Mouse (Mus musculus): ENCODE data around the gene 3110018I06Rik. TPM values are rescaled to one million over a fixed set of nuclear protein-coding genes. Genes with fewer than 3 reads are reported as not detected.

The 3110018I06Rik gene
- not detected for total RNA-seq (2018; cell fraction: chromatin; rRNA removed)
- not detected for total RNA-seq (2018; cell fraction: cytosol; rRNA removed)
- total RNA-seq (2018; cell fraction: nucleus; rRNA removed), result not detected
- polyA plus RNA-seq (2018), result not detected in 3 replicates

GRCm38 (mm10) chr12:107488371-107488770, at the start of gene 3110018I06Rik:
Gene 3110018I06Rik (plus strand): TSS chr12:107488632.
- Histone ChIP-seq H3K79me2 (ENCODE audit: inconsistent target) (no peaks in the 10 kb centered on the region), H3K36me3 (ENCODE audit: inconsistent target) (no peaks in the 10 kb centered on the region), H3K27ac (no peak within 1 kb of the TSS), H3K4me3 (ENCODE audit: inconsistent target) (no peak within 1 kb of the TSS)
- WGBS (ENCODE audit: missing documents), result 83% methylated on average over 6 of the region's 6 CpGs

GRCm38 (mm10) chr12:107444681-107445080, 43.8 kb upstream of the 3110018I06Rik start:
- Histone ChIP-seq H3K27ac (no peak overlapping the region), H3K4me3 (ENCODE audit: inconsistent target) (no peak overlapping the region), H3K79me2 (ENCODE audit: inconsistent target) (no peaks in the 10 kb centered on the region), H3K36me3 (ENCODE audit: inconsistent target) (no peaks in the 10 kb centered on the region)
- WGBS (ENCODE audit: missing documents), result 92% methylated on average over 7 of the region's 7 CpGs

- Histone ChIP-seq H3K79me2 (ENCODE audit: inconsistent target) (no peaks in the 10 kb centered on the region), H3K4me3 (ENCODE audit: inconsistent target) (no peak overlapping the region), H3K27ac (no peak overlapping the region), H3K36me3 (ENCODE audit: inconsistent target) (no peaks in the 10 kb centered on the region)
- 84% methylated on average over 9 of the region's 9 CpGs for WGBS (ENCODE audit: missing documents)
These were observed 30.6 kb upstream of the 3110018I06Rik start for GRCm38 (mm10) chr12:107457835-107458234.

- Histone ChIP-seq H3K4me3 (ENCODE audit: inconsistent target) (no peak overlapping the region), H3K27ac (no peak overlapping the region), H3K79me2 (ENCODE audit: inconsistent target) (no peaks in the 10 kb centered on the region), H3K36me3 (ENCODE audit: inconsistent target) (no peaks in the 10 kb centered on the region)
- 28% methylated on average over 5 of the region's 5 CpGs for WGBS (ENCODE audit: missing documents)
These were observed 23.7 kb upstream of the 3110018I06Rik start for GRCm38 (mm10) chr12:107464731-107465130.

- H3K36me3 ChIP-seq (ENCODE audit: inconsistent target), result no peaks in the 10 kb centered on the region
- no peak overlapping the region for H3K27ac ChIP-seq
- no peaks in the 10 kb centered on the region for H3K79me2 ChIP-seq (ENCODE audit: inconsistent target)
- no peak overlapping the region for H3K4me3 ChIP-seq (ENCODE audit: inconsistent target)
- WGBS (ENCODE audit: missing documents), result 80% methylated on average over 12 of the region's 12 CpGs
These were observed 11.8 kb upstream of the 3110018I06Rik start for GRCm38 (mm10) chr12:107476441-107477291.

GRCm38 (mm10) chr12:107479350-107479749, 9.1 kb upstream of the 3110018I06Rik start:
- Histone ChIP-seq H3K4me3 (ENCODE audit: inconsistent target) (no peak overlapping the region), H3K79me2 (ENCODE audit: inconsistent target) (no peaks in the 10 kb centered on the region)
- WGBS (ENCODE audit: missing documents), result 11% methylated on average over 3 of the region's 3 CpGs

GRCm38 (mm10) chr12:107483031-107483430, 5.4 kb upstream of the 3110018I06Rik start:
- 89% methylated on average over 5 of the region's 5 CpGs for WGBS (ENCODE audit: missing documents)
- Histone ChIP-seq H3K4me3 (ENCODE audit: inconsistent target) (no peak overlapping the region), H3K79me2 (ENCODE audit: inconsistent target) (no peaks in the 10 kb centered on the region), H3K27ac (no peak overlapping the region), H3K36me3 (ENCODE audit: inconsistent target) (no peaks in the 10 kb centered on the region)

More at GRCm38 (mm10) chr12:107479350-107479749, 9.1 kb upstream of the 3110018I06Rik start:
- Histone ChIP-seq H3K27ac (no peak overlapping the region), H3K36me3 (ENCODE audit: inconsistent target) (no peaks in the 10 kb centered on the region)

- Histone ChIP-seq H3K4me3 (ENCODE audit: inconsistent target) (no peak overlapping the region), H3K27ac (no peak overlapping the region), H3K79me2 (ENCODE audit: inconsistent target) (no peaks in the 10 kb centered on the region), H3K36me3 (ENCODE audit: inconsistent target) (no peaks in the 10 kb centered on the region)
- WGBS (ENCODE audit: missing documents), result 75% methylated on average over 1 of the region's 1 CpGs
These were observed 2.9 kb downstream of the 3110018I06Rik start for GRCm38 (mm10) chr12:107491344-107491743.

GRCm38 (mm10) chr12:107496924-107497323, 8.5 kb downstream of the 3110018I06Rik start:
- H3K79me2 ChIP-seq (ENCODE audit: inconsistent target), result no peaks in the 10 kb centered on the region
- 64% methylated on average over 5 of the region's 5 CpGs for WGBS (ENCODE audit: missing documents)
- H3K36me3 ChIP-seq (ENCODE audit: inconsistent target), result no peaks in the 10 kb centered on the region
- no peak overlapping the region for H3K4me3 ChIP-seq (ENCODE audit: inconsistent target)
- no peak overlapping the region for H3K27ac ChIP-seq

GRCm38 (mm10) chr12:107509661-107510237, 21.3 kb downstream of the 3110018I06Rik start:
- 70% methylated on average over 7 of the region's 9 CpGs for WGBS (ENCODE audit: missing documents)
- H3K79me2 ChIP-seq (ENCODE audit: inconsistent target), result no peaks in the 10 kb centered on the region
- no peak overlapping the region for H3K4me3 ChIP-seq (ENCODE audit: inconsistent target)

GRCm38 (mm10) chr12:107511112-107511511, 22.7 kb downstream of the 3110018I06Rik start:
- H3K4me3 ChIP-seq (ENCODE audit: inconsistent target), result no peak overlapping the region
- no peak overlapping the region for H3K27ac ChIP-seq
- WGBS (ENCODE audit: missing documents), result 95% methylated on average over 11 of the region's 11 CpGs
- no peaks in the 10 kb centered on the region for H3K36me3 ChIP-seq (ENCODE audit: inconsistent target)
- no peaks in the 10 kb centered on the region for H3K79me2 ChIP-seq (ENCODE audit: inconsistent target)

More at GRCm38 (mm10) chr12:107509661-107510237, 21.3 kb downstream of the 3110018I06Rik start:
- Histone ChIP-seq H3K27ac (no peak overlapping the region), H3K36me3 (ENCODE audit: inconsistent target) (no peaks in the 10 kb centered on the region)

GRCm38 (mm10) chr12:107516265-107517217, 28.1 kb downstream of the 3110018I06Rik start:
- WGBS (ENCODE audit: missing documents), result 61% methylated on average over 11 of the region's 11 CpGs
- no peaks in the 10 kb centered on the region for H3K36me3 ChIP-seq (ENCODE audit: inconsistent target)

GRCm38 (mm10) chr12:107520941-107521340, 32.5 kb downstream of the 3110018I06Rik start:
- Histone ChIP-seq H3K27ac (no peak overlapping the region), H3K79me2 (ENCODE audit: inconsistent target) (no peaks in the 10 kb centered on the region), H3K36me3 (ENCODE audit: inconsistent target) (no peaks in the 10 kb centered on the region), H3K4me3 (ENCODE audit: inconsistent target) (no peak overlapping the region)
- WGBS (ENCODE audit: missing documents), result 87% methylated on average over 3 of the region's 3 CpGs

More at GRCm38 (mm10) chr12:107516265-107517217, 28.1 kb downstream of the 3110018I06Rik start:
- H3K27ac ChIP-seq, result no peak overlapping the region
- no peak overlapping the region for H3K4me3 ChIP-seq (ENCODE audit: inconsistent target)
- H3K79me2 ChIP-seq (ENCODE audit: inconsistent target), result no peaks in the 10 kb centered on the region

GRCm38 (mm10) chr12:107528346-107528880, 40.0 kb downstream of the 3110018I06Rik start:
- 91% methylated on average over 1 of the region's 1 CpGs for WGBS (ENCODE audit: missing documents)
- Histone ChIP-seq H3K27ac (no peak overlapping the region), H3K79me2 (ENCODE audit: inconsistent target) (no peaks in the 10 kb centered on the region), H3K4me3 (ENCODE audit: inconsistent target) (no peak overlapping the region), H3K36me3 (ENCODE audit: inconsistent target) (no peaks in the 10 kb centered on the region)
